Mouse (Mus musculus): ENCODE data around the gene Lrrc74a. TPM values are rescaled to one million over a fixed set of nuclear protein-coding genes. Genes with fewer than 3 reads are reported as not detected.

Lrrc74a gene
- polyA plus RNA-seq, 1 experiment from 2014 or later: not detected

Other genes starting within 250 kb of the Lrrc74a start
- 5.5 and 6.0 TPM in 2 replicates for gene Vash1, start 55.7 kb upstream of the Lrrc74a start, polyA plus RNA-seq (2015; fragmentation: Nextera tagmentation; extraction: Ambion mirVana)
- 4.8 and 5.3 TPM in 2 replicates for gene Angel1, start 7.9 kb upstream of the Lrrc74a start, polyA plus RNA-seq (2015; fragmentation: Nextera tagmentation; extraction: Ambion mirVana)
- 8.2 and 10.9 TPM in 2 replicates for gene Irf2bpl, start 150.4 kb downstream of the Lrrc74a start, polyA plus RNA-seq (2015; fragmentation: Nextera tagmentation; extraction: Ambion mirVana)
- gene Cipc, start 212.7 kb downstream of the Lrrc74a start, polyA plus RNA-seq (2015; fragmentation: Nextera tagmentation; extraction: Ambion mirVana): 7.9 and 9.5 TPM in 2 replicates

Data from intestine, embryonic 16.5 days (tissue).